Mouse (Mus musculus) MEL (cell line): ENCODE data around the gene Ccdc85c.

ENCODE experiments used
- CTCF ChIP-seq, 3 experiments: IDR thresholded peaks in 2 of 3; conservative IDR thresholded peaks in 1 of 3; 2 replicates each; pipeline ENCODE4 v1.5.1; 2011 to 2012; ENCODE audit warnings: low read length in 3 of 3, low read depth in 2 of 3, mild to moderate bottlenecking in 2 of 3, improper control_type of control experiment in 1 of 3, inconsistent platforms in 1 of 3, mixed read lengths in 1 of 3, moderate library complexity in 1 of 3; ENCODE audit not compliant: control insufficient read depth in 1 of 3, insufficient read depth in 1 of 3, poor library complexity in 1 of 3, severe bottlenecking in 1 of 3
- ELF1 ChIP-seq: IDR thresholded peaks from 2 replicates; pipeline ENCODE4 v1.6.1; 2014; ENCODE audit warnings: low read depth, mild to moderate bottlenecking, inconsistent platforms, low read length, improper control_type of control experiment, moderate library complexity
- EP300 ChIP-seq, 2 experiments: IDR thresholded peaks; 2 replicates each; pipeline ENCODE4 v1.6.1; 2011; ENCODE audit warnings: improper control_type of control experiment in 2 of 2, low read length in 2 of 2, low read depth in 1 of 2, mild to moderate bottlenecking in 1 of 2
- GABPA ChIP-seq: IDR thresholded peaks from 2 replicates; pipeline ENCODE4 v1.6.1; 2012; ENCODE audit warnings: low read depth, mild to moderate bottlenecking, inconsistent platforms, low read length, improper control_type of control experiment, moderate library complexity
- JUND ChIP-seq: IDR thresholded peaks from 2 replicates; pipeline ENCODE4 v1.6.1; 2011; ENCODE audit warnings: low read depth, mild to moderate bottlenecking, improper control_type of control experiment, low read length
- KAT2A ChIP-seq: conservative IDR thresholded peaks from 2 replicates; pipeline ENCODE4 v1.6.1; 2012; ENCODE audit warnings: low read depth, low read length, improper control_type of control experiment, inconsistent platforms
- MAX ChIP-seq: IDR thresholded peaks from 2 replicates; pipeline ENCODE4 v1.6.1; 2011; ENCODE audit warnings: low read length, improper control_type of control experiment
- POLR2A ChIP-seq, 2 experiments: IDR thresholded peaks; 2 replicates each; pipeline ENCODE4 v1.6.1; 2011 to 2012; ENCODE audit warnings: low read length in 2 of 2, mild to moderate bottlenecking in 2 of 2, control low read depth in 1 of 2, improper control_type of control experiment in 1 of 2, low read depth in 1 of 2, moderate library complexity in 1 of 2; ENCODE audit not compliant: control insufficient read depth in 1 of 2, insufficient read depth in 1 of 2, poor library complexity in 1 of 2
- USF1 ChIP-seq: IDR thresholded peaks from 2 replicates; pipeline ENCODE4 v1.6.1; 2014; ENCODE audit warnings: low read depth, mild to moderate bottlenecking, inconsistent platforms, low read length, improper control_type of control experiment, moderate library complexity
- ZKSCAN1 ChIP-seq: IDR thresholded peaks from 2 replicates; pipeline ENCODE4 v1.6.1; 2012; ENCODE audit warnings: low read depth, mild to moderate bottlenecking, inconsistent platforms, low read length, improper control_type of control experiment, moderate library complexity

- TF ChIP-seq POLR2A (IDR thresholded peaks at IDR 0.05; ENCODE audit: control insufficient read depth in 1 of 2, insufficient read depth in 1 of 2, low read depth in 1 of 2, low read length in 2 of 2, poor library complexity in 1 of 2) = no peak
- no peak for TF ChIP-seq KAT2A
- no peak for TF ChIP-seq ELF1
- TF ChIP-seq EP300 (IDR thresholded peaks at IDR 0.05; ENCODE audit: low read depth in 1 of 2, low read length in 2 of 2) = no peak
- no peak for TF ChIP-seq MAX
- no peak for TF ChIP-seq USF1
- TF ChIP-seq GABPA = no peak
- no peak for TF ChIP-seq ZKSCAN1
- TF ChIP-seq CTCF (IDR thresholded peaks at IDR 0.05 in 2 of 3, conservative IDR thresholded peaks at IDR 0.05 in 1 of 3; ENCODE audit: control insufficient read depth in 1 of 3, insufficient read depth in 1 of 3, low read depth in 2 of 3, low read length in 3 of 3, poor library complexity in 1 of 3, severe bottlenecking in 1 of 3) = no peak
- no peak for TF ChIP-seq JUND
Observed at GRCm38 (mm10) chr12:108305812-108306794, 30.9 kb upstream of the Ccdc85c start, which contains the start of gene Hhipl1.
